Mouse (Mus musculus) lung, embryonic 14.5 days (tissue): ENCODE measurements around the gene Chrnb4. TPM values are rescaled to one million over a fixed set of nuclear protein-coding genes. Genes with fewer than 3 reads are reported as not detected.

ENCODE experiments used
- ATAC-seq: fragments of 200-750 bp; cut with Nextera tagmentation; 2 replicates; pipeline ENCODE4 v1.8.0; 2017; ENCODE audit warnings: mild to moderate bottlenecking, moderate TSS enrichment, moderate library complexity; ENCODE audit not compliant: insufficient read depth
- DNase-seq: peaks from one replicate; pipeline ENCODE4 v3.0.0-alpha.2; 2015
- H3K27ac ChIP-seq: fragments of 300-500 bp; sonication (generic); 2 replicates; pipeline ENCODE4 v1.5.1; 2014; ENCODE audit warnings: low read depth, mild to moderate bottlenecking, moderate library complexity
- H3K27me3 ChIP-seq: fragments of 300-500 bp; sonication (generic); 2 replicates; pipeline ENCODE4 v1.6.1; 2014; ENCODE audit warnings: low read length, control low read depth; ENCODE audit not compliant: insufficient read depth
- H3K36me3 ChIP-seq: fragments of 300-500 bp; sonication (generic); 2 replicates; pipeline ENCODE4 v1.6.1; 2014; ENCODE audit warnings: control low read depth; ENCODE audit not compliant: insufficient read depth
- H3K4me1 ChIP-seq: fragments of 300-500 bp; sonication (generic); 2 replicates; pipeline ENCODE4 v1.6.1; 2014; ENCODE audit warnings: antibody characterized with exemption, control low read depth; ENCODE audit not compliant: insufficient read depth
- H3K4me2 ChIP-seq: fragments of 300-500 bp; sonication (generic); 2 replicates; pipeline ENCODE4 v1.6.1; 2014; ENCODE audit warnings: mild to moderate bottlenecking
- H3K4me3 ChIP-seq: fragments of 300-500 bp; sonication (generic); 2 replicates; pipeline ENCODE4 v1.5.1; 2014; ENCODE audit warnings: low read depth, low read length
- H3K9ac ChIP-seq: fragments of 300-500 bp; sonication (generic); 2 replicates; pipeline ENCODE4 v1.6.1; 2014
- H3K9me3 ChIP-seq: fragments of 300-500 bp; sonication (generic); 2 replicates; pipeline ENCODE4 v1.6.1; 2016; ENCODE audit warnings: low read depth, low read length, control low read depth
- CTCF ChIP-seq: IDR thresholded peaks from 2 replicates; pipeline ENCODE4 v1.5.1; 2016; ENCODE audit warnings: antibody characterized with exemption, low read depth
- WGBS: fragments of 180-500 bp; shearing (Covaris S2); extraction: QIAGEN DNeasy Blood & Tissue Kit; methylation state at CpG from one replicate; pipeline ENCODE4 v1.1.7; 2014; 5-methylcytosine and 5-hydroxymethylcytosine counted together
- polyA plus RNA-seq: library from polyadenylated mRNA; unstranded; fragments of >200 nt; fragmentation: Nextera tagmentation; extraction: Ambion mirVana; gene quantifications from 2 replicates; pipeline ENCODE4 v1.2.1, GENCODE M21; 2014

Gene Chrnb4
- polyA plus RNA-seq, 1 experiment from 2014 or later = 0.04 TPM

GRCm38 (mm10) chr9:55067260-55067964 lies 18.8 kb upstream of the Chrnb4 start:
- DNase-seq (no peak), ATAC-seq (no peak)
- TF ChIP-seq CTCF = no peak
- no peak overlapping the region for H3K4me3 ChIP-seq
- no peaks in the 10 kb centered on the region for H3K36me3 ChIP-seq
- H3K4me1 ChIP-seq = no peaks in the 10 kb centered on the region
- H3K4me2 ChIP-seq = no peak overlapping the region
- no peaks in the 10 kb centered on the region for H3K27me3 ChIP-seq
- no peak overlapping the region for H3K27ac ChIP-seq
- H3K9ac ChIP-seq = no peak overlapping the region
- WGBS = 15% methylated on average over 8 of the region's 8 CpGs
- no peaks in the 10 kb centered on the region for H3K9me3 ChIP-seq

GRCm38 (mm10) chr9:55065241-55065640 lies 16.7 kb upstream of the Chrnb4 start:
- no peak for ATAC-seq
- H3K9me3 ChIP-seq = no peaks in the 10 kb centered on the region
- DNase-seq = no peak
- H3K4me2 ChIP-seq = no peak overlapping the region
- H3K4me1 ChIP-seq = no peaks in the 10 kb centered on the region
- H3K36me3 ChIP-seq = no peaks in the 10 kb centered on the region
- H3K9ac ChIP-seq = no peak overlapping the region
- WGBS = 76% methylated on average over 9 of the region's 9 CpGs
- no peak for TF ChIP-seq CTCF
- no peak overlapping the region for H3K27ac ChIP-seq
- H3K27me3 ChIP-seq = no peaks in the 10 kb centered on the region
- no peak overlapping the region for H3K4me3 ChIP-seq

- no peak overlapping the region for H3K4me2 ChIP-seq
- H3K27me3 ChIP-seq = no peaks in the 10 kb centered on the region
- ATAC-seq (no peak), DNase-seq (no peak)
- TF ChIP-seq CTCF = no peak
- H3K27ac ChIP-seq = no peak overlapping the region
- no peaks in the 10 kb centered on the region for H3K9me3 ChIP-seq
- no peaks in the 10 kb centered on the region for H3K4me1 ChIP-seq
- no peaks in the 10 kb centered on the region for H3K36me3 ChIP-seq
- 89% methylated on average over 4 of the region's 4 CpGs for WGBS
- no peak overlapping the region for H3K4me3 ChIP-seq
- H3K9ac ChIP-seq = no peak overlapping the region
Observed at GRCm38 (mm10) chr9:55058067-55058466, 9.5 kb upstream of the Chrnb4 start.

- WGBS = 59% methylated on average over 2 of the region's 2 CpGs
- Histone ChIP-seq H3K27me3 (no peaks in the 10 kb centered on the region), H3K4me1 (no peaks in the 10 kb centered on the region), H3K9me3 (no peaks in the 10 kb centered on the region), H3K9ac (no peak overlapping the region), H3K27ac (no peak overlapping the region), H3K4me2 (no peak overlapping the region), H3K36me3 (no peaks in the 10 kb centered on the region), H3K4me3 (no peak overlapping the region)
- ATAC-seq = no peak
- DNase-seq = no peak
- no peak for TF ChIP-seq CTCF
Observed at GRCm38 (mm10) chr9:55055386-55055930, 6.9 kb upstream of the Chrnb4 start.

- DNase-seq (peak; percentile 66), ATAC-seq (no peak)
- Histone ChIP-seq H3K9me3 (no peaks in the 10 kb centered on the region), H3K27me3 (0 out of 2 replicates have a peak, but pooled peaks cover 3% of the 10 kb centered on the region), H3K4me3 (no peak overlapping the region), H3K4me2 (no peak overlapping the region), H3K9ac (no peak overlapping the region), H3K27ac (no peak overlapping the region), H3K36me3 (no peaks in the 10 kb centered on the region), H3K4me1 (no peaks in the 10 kb centered on the region)
- TF ChIP-seq CTCF = peak; percentile 40; the same call in 1 of the 2 replicates
- 0% methylated on average over 3 of the region's 3 CpGs for WGBS
Observed at GRCm38 (mm10) chr9:55046764-55047163, 1.8 kb downstream of the Chrnb4 start.

- 0 out of 2 replicates have a peak, but pooled peaks cover 3% of the 10 kb centered on the region for H3K27me3 ChIP-seq
- ATAC-seq = no peak
- no peak overlapping the region for H3K4me2 ChIP-seq
- H3K9me3 ChIP-seq = no peaks in the 10 kb centered on the region
- no peak overlapping the region for H3K27ac ChIP-seq
- WGBS = 56% methylated on average over 2 of the region's 2 CpGs
- TF ChIP-seq CTCF = no peak
- no peaks in the 10 kb centered on the region for H3K36me3 ChIP-seq
- DNase-seq = no peak
- no peaks in the 10 kb centered on the region for H3K4me1 ChIP-seq
- H3K9ac ChIP-seq = no peak overlapping the region
- no peak overlapping the region for H3K4me3 ChIP-seq
Observed at GRCm38 (mm10) chr9:55045001-55045400, 3.6 kb downstream of the Chrnb4 start.

DNA sequence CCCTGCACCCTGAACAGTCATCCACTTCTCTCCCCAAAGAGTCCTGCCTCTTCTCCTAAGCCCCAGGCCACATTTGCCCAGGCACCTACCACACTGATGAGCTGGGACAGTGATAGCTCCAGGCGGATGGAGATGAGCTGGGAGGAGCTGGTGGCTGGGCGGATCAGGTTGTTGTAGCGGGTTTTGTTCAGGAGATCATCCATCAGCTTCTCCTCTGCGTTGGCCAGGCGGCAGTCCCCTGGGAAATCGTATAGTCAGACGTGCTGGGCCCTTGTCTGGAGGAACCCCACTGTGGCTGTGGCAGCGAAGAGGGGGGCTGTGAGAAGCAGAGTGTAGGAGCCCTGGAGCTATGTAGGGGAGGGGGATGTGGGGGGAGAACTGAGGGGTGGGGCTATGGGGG lies 4.9 kb downstream of the Chrnb4 start:
- Histone ChIP-seq H3K4me3 (no peak overlapping the region), H3K27ac (no peak overlapping the region), H3K27me3 (0 out of 2 replicates have a peak, but pooled peaks cover under 1% of the 10 kb centered on the region), H3K4me1 (no peaks in the 10 kb centered on the region), H3K36me3 (no peaks in the 10 kb centered on the region), H3K9me3 (no peaks in the 10 kb centered on the region), H3K9ac (no peak overlapping the region), H3K4me2 (no peak overlapping the region)
- no peak for DNase-seq
- TF ChIP-seq CTCF = no peak
- ATAC-seq = no peak
- 11% methylated on average over 8 of the region's 8 CpGs for WGBS
